Mouse (Mus musculus): ENCODE data around the gene Med4. TPM values are rescaled to one million over a fixed set of nuclear protein-coding genes. Genes with fewer than 3 reads are reported as not detected.

The Med4 gene
- polyA plus RNA-seq, 1 experiment = 31.1 TPM

GRCm38 (mm10) chr14:73476361-73476934, 33.4 kb upstream of the Med4 start:
- TF ChIP-seq CTCF (IDR thresholded peaks at IDR 0.05; ENCODE audit: low read depth, low read length) (no peak), POLR2A (IDR thresholded peaks at IDR 0.05; ENCODE audit: borderline replicate concordance, low read depth, low read length) (no peak)
- Histone ChIP-seq H3K4me1 (ENCODE audit: control insufficient read depth, insufficient read depth, low read length) (peaks cover 19% of the 10 kb centered on the region), H3K4me3 (ENCODE audit: insufficient read depth, low read length) (no peak overlapping the region), H3K27ac (ENCODE audit: insufficient read depth, low read depth, low read length) (no peak overlapping the region)

GRCm38 (mm10) chr14:73477077-73477476, 32.7 kb upstream of the Med4 start:
- Histone ChIP-seq H3K4me1 (ENCODE audit: control insufficient read depth, insufficient read depth, low read length) (peaks cover 19% of the 10 kb centered on the region), H3K4me3 (ENCODE audit: insufficient read depth, low read length) (no peak overlapping the region), H3K27ac (ENCODE audit: insufficient read depth, low read depth, low read length) (no peak overlapping the region)
- no peak for TF ChIP-seq POLR2A (IDR thresholded peaks at IDR 0.05; ENCODE audit: borderline replicate concordance, low read depth, low read length)
- TF ChIP-seq CTCF (IDR thresholded peaks at IDR 0.05; ENCODE audit: low read depth, low read length) = no peak

- no peak overlapping the region for H3K4me3 ChIP-seq (ENCODE audit: insufficient read depth, low read length)
- H3K4me1 ChIP-seq (ENCODE audit: control insufficient read depth, insufficient read depth, low read length) = peaks cover 11% of the 10 kb centered on the region
- no peak overlapping the region for H3K27ac ChIP-seq (ENCODE audit: insufficient read depth, low read depth, low read length)
- no peak for TF ChIP-seq CTCF (IDR thresholded peaks at IDR 0.05; ENCODE audit: low read depth, low read length)
- TF ChIP-seq POLR2A (IDR thresholded peaks at IDR 0.05; ENCODE audit: borderline replicate concordance, low read depth, low read length) = no peak
Observed at GRCm38 (mm10) chr14:73478321-73478720, 31.5 kb upstream of the Med4 start.

- Histone ChIP-seq H3K4me1 (ENCODE audit: control insufficient read depth, insufficient read depth, low read length) (no peaks in the 10 kb centered on the region; the same call in 1 of the 2 replicates), H3K4me3 (ENCODE audit: insufficient read depth, low read length) (no peak overlapping the region), H3K27ac (ENCODE audit: insufficient read depth, low read depth, low read length) (no peak overlapping the region)
- TF ChIP-seq POLR2A (IDR thresholded peaks at IDR 0.05; ENCODE audit: borderline replicate concordance, low read depth, low read length) (no peak), CTCF (IDR thresholded peaks at IDR 0.05; ENCODE audit: low read depth, low read length) (no peak)
Observed at GRCm38 (mm10) chr14:73479771-73480170, 30.1 kb upstream of the Med4 start.

GRCm38 (mm10) chr14:73483516-73484229, 26.2 kb upstream of the Med4 start:
- Histone ChIP-seq H3K4me1 (ENCODE audit: control insufficient read depth, insufficient read depth, low read length) (peaks cover 3% of the 10 kb centered on the region), H3K4me3 (ENCODE audit: insufficient read depth, low read length) (no peak overlapping the region), H3K27ac (ENCODE audit: insufficient read depth, low read depth, low read length) (no peak overlapping the region)
- TF ChIP-seq POLR2A (IDR thresholded peaks at IDR 0.05; ENCODE audit: borderline replicate concordance, low read depth, low read length) (no peak), CTCF (IDR thresholded peaks at IDR 0.05; ENCODE audit: low read depth, low read length) (no peak)

- H3K27ac ChIP-seq (ENCODE audit: insufficient read depth, low read depth, low read length) = no peak overlapping the region
- H3K4me1 ChIP-seq (ENCODE audit: control insufficient read depth, insufficient read depth, low read length) = peaks cover 3% of the 10 kb centered on the region
- no peak overlapping the region for H3K4me3 ChIP-seq (ENCODE audit: insufficient read depth, low read length)
- TF ChIP-seq POLR2A (IDR thresholded peaks at IDR 0.05; ENCODE audit: borderline replicate concordance, low read depth, low read length) (no peak), CTCF (IDR thresholded peaks at IDR 0.05; ENCODE audit: low read depth, low read length) (no peak)
Observed at GRCm38 (mm10) chr14:73484366-73485110, 25.3 kb upstream of the Med4 start.

- TF ChIP-seq POLR2A (IDR thresholded peaks at IDR 0.05; ENCODE audit: borderline replicate concordance, low read depth, low read length) (no peak), CTCF (IDR thresholded peaks at IDR 0.05; ENCODE audit: low read depth, low read length) (no peak)
- Histone ChIP-seq H3K4me3 (ENCODE audit: insufficient read depth, low read length) (no peak overlapping the region), H3K4me1 (ENCODE audit: control insufficient read depth, insufficient read depth, low read length) (peaks cover 3% of the 10 kb centered on the region), H3K27ac (ENCODE audit: insufficient read depth, low read depth, low read length) (no peak overlapping the region)
Observed at GRCm38 (mm10) chr14:73486641-73487040, 23.2 kb upstream of the Med4 start.

GRCm38 (mm10) chr14:73493356-73493755, 16.5 kb upstream of the Med4 start:
- no peak for TF ChIP-seq POLR2A (IDR thresholded peaks at IDR 0.05; ENCODE audit: borderline replicate concordance, low read depth, low read length)
- TF ChIP-seq CTCF (IDR thresholded peaks at IDR 0.05; ENCODE audit: low read depth, low read length) = no peak
- Histone ChIP-seq H3K4me1 (ENCODE audit: control insufficient read depth, insufficient read depth, low read length) (peaks cover 3% of the 10 kb centered on the region), H3K27ac (ENCODE audit: insufficient read depth, low read depth, low read length) (no peak overlapping the region), H3K4me3 (ENCODE audit: insufficient read depth, low read length) (no peak overlapping the region)

GRCm38 (mm10) chr14:73494122-73494521, 15.7 kb upstream of the Med4 start:
- Histone ChIP-seq H3K4me3 (ENCODE audit: insufficient read depth, low read length) (no peak overlapping the region), H3K27ac (ENCODE audit: insufficient read depth, low read depth, low read length) (no peak overlapping the region), H3K4me1 (ENCODE audit: control insufficient read depth, insufficient read depth, low read length) (no peaks in the 10 kb centered on the region)
- TF ChIP-seq POLR2A (IDR thresholded peaks at IDR 0.05; ENCODE audit: borderline replicate concordance, low read depth, low read length) = no peak
- no peak for TF ChIP-seq CTCF (IDR thresholded peaks at IDR 0.05; ENCODE audit: low read depth, low read length)

- H3K27ac ChIP-seq (ENCODE audit: insufficient read depth, low read depth, low read length) = no peak overlapping the region
- no peak overlapping the region for H3K4me3 ChIP-seq (ENCODE audit: insufficient read depth, low read length)
- no peak for TF ChIP-seq CTCF (IDR thresholded peaks at IDR 0.05; ENCODE audit: low read depth, low read length)
- TF ChIP-seq POLR2A (IDR thresholded peaks at IDR 0.05; ENCODE audit: borderline replicate concordance, low read depth, low read length) = no peak
- H3K4me1 ChIP-seq (ENCODE audit: control insufficient read depth, insufficient read depth, low read length) = no peaks in the 10 kb centered on the region
Observed at GRCm38 (mm10) chr14:73495753-73496152, 14.1 kb upstream of the Med4 start.
